Mouse (Mus musculus): ENCODE measurements around the gene Gm28041.
A peak's percentile ranks its signal among the peaks of the same experiment; 100 is the strongest.
"Not testable (repeated sequence)": the region's sequence is repeated elsewhere in the genome, so short reads cannot be mapped to it uniquely, and the experiment has no call there.

Gene Gm28041

GRCm38 (mm10) chr13:67375050-67375911 lies at the start of gene Gm28041, which contains the start of gene Zfp456:
Gene Gm28041, minus strand, starts transcription at chr13:67375733.
Gene Zfp456, minus strand, starts transcription at chr13:67375810.
- DNase-seq: peak; percentile 80

DNA sequence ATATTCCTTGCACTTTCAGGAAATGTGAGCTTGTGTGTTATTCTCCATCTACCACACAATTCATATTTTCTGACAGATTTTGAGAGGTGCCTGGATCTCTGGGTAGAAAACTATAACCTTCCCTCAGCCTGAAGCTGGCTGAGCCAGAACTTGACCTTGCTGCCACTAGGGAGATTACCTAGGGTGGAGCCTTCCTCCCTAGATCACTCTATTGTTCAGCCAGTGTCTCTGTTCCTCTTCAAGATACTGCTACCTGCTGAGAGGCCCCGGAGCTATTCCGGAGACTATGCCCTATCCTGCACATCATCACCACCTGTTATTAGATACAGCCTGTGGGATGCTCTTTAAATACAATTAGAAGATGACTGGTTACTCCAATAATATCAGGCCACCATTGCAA lies 47.0 kb upstream of the Gm28041 start:
- DNase-seq: not testable (repeated sequence)

DNA sequence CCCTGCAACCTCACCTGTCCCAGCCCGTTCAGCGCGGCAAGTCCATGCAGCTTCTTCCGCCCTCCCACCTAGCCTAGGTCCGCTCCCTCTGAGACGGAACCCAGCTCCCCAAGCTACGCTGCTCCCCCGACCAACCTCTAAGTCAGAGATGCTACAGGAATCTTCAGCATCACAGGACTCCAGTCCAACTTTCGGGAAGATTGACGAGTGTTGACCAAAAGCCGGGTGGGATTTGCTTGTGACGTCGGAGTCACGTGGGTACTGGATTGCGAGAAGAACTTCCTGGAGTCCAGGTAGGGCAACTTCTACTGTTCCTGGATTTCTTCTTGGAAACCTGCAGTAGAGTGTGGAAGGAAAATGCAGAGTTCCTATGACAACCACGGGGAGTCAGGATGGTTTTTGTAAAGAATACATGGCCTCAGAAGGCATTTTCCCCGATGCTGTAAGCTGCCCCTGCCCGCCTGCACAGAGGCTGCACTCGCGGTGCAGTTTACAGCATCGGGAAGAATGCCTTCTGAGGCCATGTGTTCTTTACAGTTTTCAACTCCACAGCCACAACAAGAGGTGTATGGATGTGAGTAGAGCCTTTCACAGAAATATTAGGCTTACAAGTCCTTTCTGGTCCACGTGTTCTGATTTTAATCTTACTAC lies 45.8 kb upstream of the Gm28041 start, which contains the start of gene Zfp459:
TSS of gene Zfp459 (minus strand) at position 212 of the 651 bp plus-strand sequence.
- DNase-seq: peak; percentile 51

DNA sequence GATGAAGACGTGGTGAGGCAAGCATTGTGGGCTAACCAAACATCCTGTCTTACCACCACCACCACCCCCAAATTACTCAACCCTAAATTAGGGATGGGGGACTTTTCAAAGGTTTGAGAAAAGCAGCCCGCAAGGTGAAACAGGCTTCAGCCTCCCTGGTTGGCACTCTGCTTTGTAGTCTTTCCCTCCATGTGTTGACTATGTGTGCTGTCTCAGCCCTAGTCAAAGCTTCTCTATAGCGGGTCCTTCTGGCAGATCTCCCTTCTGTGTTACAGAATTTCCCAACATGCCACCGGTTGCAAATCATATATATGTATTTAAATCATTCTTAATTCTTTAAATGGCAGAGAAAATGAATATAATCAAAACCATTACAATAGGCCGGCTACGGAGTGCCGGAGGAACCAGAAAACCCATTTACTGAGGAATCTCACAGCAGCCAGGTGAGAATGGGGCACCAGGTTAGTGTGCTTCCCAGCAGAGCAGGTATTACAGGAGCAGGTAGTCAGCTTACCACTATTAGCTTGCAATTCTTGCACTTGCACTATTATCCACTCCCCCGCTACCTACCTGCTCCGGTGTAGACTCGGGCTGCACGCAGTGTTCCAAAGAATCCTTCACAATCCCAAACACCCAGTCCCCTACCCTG lies 45.1 kb upstream of the Gm28041 start:
- no peak for DNase-seq

DNA sequence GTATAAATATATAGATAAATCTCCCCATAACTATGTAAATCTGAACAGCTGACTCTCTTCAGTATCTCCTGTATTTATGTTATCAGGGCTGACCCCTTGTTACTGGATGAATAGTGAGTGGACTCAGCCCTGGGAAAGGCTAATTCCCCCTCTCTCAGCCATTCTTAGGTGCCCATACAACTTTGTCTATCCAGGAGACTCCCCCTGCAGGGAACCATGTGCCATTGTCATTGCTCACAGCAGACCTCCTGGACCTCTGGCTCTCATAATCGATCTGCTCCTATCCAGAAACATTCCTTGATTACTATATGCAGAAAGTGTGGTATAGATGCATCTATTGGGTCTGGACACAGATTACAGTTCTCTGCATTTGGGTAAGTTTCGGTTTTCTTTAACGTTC lies 41.3 kb upstream of the Gm28041 start:
- no peak for DNase-seq

DNA sequence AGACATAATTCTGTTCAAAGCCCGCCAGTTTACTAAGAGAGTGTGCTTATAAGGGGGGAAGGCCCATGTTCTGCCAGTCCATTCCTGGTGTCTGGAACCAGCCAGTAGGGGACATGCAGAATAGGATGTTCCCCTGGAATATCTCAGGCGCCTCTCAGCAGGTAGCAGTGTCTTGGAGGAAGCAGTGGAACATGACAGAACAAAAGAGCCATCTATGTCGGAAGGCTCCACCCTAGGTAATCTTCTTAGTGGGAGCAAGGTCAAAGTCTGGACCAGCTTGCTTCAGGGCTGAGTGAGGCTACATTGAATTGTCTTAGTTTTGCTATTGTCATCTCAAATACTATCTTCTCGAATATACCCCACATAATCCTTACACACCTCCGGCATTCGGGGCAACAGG lies 40.2 kb upstream of the Gm28041 start:
- no peak for DNase-seq

DNA sequence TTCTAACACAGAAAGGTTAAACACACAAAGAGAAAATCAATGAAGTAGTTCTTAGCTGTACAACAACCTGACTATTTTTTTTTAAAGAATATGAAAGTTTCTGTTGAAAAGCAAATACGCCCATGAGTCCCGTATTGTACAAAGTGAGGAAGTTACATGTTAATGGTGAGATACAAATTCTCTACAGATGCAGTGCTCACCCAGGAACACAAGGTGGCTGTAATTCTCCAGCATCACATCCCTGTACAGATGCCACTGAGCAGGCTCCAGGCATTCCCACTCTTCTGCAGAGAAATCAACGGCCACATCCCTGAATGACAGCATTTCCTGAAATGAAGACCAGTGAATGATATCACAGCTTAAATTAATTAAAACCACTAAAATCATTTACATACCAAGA lies 38.1 kb upstream of the Gm28041 start:
- not testable (repeated sequence) for DNase-seq

- DNase-seq: peak; percentile 71
These were observed 23.8 kb upstream of the Gm28041 start, which contains the start of gene Zfp429 for GRCm38 (mm10) chr13:67399183-67399903. Gene Zfp429, minus strand, starts transcription at chr13:67399819.

- DNase-seq: not testable (repeated sequence)
These were observed 722 bp upstream of the Gm28041 start for GRCm38 (mm10) chr13:67376255-67376654.

GRCm38 (mm10) chr13:67360131-67360744 lies 15.3 kb downstream of the Gm28041 start, which contains the start of the genes Gm28044 and Zfp953:
Gene Gm28044, minus strand, starts transcription at chr13:67360536.
Gene Zfp953, minus strand, starts transcription at chr13:67360605.
- DNase-seq: peak; percentile 90

DNA sequence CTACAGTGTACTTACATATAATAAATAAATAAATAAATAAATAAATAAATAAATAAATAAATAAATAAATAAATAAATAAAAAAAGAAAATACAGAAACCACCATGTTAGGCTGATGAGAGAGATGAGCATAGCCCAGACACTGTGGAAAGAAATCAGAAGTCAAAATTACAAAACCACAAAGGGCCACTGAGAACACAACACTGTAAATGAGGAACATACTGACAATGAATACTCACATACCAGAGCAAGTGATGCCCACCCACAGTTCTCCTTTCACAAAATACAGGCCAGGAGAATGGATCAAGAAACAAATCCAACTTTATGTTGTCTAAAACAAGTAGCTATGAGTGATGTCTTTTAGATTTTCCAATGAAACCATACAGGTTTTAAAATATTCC lies 23.7 kb downstream of the Gm28041 start:
- no peak for DNase-seq

DNA sequence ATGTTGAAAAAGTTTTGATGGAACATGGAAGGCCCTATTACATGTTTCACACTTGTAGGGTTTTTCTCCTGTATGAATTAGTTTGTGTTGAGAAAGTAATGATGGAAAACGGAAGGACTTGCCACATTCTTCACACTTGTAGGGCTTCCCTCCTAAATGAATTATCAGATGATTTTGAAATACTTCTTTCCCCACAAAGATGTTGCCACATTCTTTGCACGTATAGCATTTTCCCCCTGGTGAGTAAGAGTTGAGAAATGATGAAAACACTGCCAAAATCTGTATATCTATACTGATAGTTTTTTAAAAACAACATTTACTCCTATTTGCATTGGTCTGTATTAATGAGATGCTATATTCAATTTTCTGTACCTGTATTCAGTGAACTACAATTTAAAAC lies 32.1 kb downstream of the Gm28041 start:
- no peak for DNase-seq

- no peak for DNase-seq
These were observed 42.7 kb downstream of the Gm28041 start for GRCm38 (mm10) chr13:67332877-67333276.

DNA sequence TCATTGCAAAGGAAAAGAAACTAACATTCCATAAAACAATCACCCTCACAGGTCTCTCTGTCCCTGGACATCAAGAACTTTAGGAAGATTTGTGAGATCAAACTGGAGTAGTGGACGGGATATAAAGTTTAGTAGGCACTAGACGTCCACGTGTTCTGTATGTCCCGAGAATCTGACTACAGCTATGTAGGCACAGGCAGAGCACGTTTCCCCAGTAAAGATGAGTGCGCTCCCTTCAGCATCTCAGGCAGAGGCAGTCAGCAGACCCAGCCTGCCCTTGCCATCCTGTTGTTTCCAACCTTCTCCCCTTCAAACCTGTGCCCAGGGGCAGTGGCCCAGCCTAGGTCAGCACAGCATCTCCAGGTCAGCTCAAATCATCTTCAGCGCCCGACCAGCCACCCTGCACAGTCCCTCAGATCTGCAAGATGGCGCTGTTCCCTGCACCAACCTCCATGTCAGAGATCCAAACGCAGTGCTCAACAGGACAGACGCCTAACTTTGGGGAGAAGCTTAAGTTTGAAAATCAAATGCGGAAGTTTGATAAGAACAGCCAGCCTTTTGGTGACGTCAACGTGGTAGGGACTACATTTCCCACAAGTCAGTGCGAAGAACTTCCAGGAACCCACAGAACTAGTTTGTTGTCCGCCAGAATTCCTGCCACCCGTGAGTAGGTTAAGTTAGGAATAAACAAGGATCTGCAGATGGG lies 43.4 kb downstream of the Gm28041 start, which contains the start of gene Zfp595:
TSS of gene Zfp595 (minus strand) at position 552 of the 706 bp plus-strand sequence.
- peak; percentile 89 for DNase-seq

DNA sequence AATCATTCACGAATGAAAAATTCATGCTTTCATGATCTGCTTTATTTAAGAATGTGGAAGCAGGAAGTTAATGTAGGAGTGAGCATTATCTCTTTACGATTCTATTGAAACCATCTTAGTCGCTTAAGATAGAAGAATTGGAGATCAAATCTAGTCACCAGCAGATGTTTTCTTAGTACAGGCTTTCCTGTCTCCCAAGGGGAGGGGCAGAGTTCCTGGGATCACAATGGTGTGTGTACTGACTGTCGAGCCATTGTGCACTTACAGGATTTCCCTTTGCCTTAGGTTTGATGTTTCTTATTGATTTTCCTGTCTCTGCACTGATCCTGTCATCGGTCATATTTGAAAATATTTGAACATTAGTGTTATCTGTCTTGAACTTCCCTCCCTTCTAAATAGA lies 68.8 kb downstream of the Gm28041 start:
- DNase-seq: no peak

DNA sequence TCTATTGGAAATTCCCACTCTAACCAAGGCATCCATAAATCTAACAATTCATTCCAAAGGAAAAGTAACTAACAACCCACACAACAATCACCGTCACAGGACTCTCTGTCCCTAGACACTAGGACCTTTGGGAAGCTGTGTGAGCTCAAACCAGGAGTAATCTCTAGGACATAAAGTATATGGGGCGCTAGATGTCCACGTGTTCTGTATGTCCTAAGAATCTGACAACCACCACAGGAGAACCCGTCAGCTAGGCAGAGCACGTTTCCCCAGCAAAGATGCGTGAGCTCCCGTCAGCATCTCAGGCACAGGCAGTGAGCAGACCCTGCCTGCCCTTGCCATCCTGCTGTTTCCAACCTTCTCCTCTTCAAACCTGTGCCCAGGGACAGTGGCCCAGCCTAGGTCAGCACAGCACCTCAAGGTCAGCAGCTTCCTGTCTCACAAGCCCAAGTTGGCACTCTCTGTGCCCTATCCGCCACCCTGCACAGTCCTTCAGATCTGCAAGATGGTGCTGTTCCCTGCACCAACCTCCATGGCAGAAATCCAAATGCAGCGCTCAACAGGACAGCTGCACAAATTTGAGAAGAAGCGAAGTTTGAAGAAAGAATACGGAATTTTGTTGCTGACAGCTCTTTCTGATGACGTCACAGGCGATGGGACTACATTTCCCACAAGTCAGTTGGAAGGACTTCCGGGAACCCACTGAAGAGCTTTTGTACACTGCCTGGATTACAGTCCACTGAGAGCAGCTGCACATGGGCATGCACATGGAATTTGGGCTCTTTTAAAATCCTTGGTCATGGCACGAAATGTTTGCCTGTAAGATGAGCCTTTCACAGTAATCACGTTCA lies 69.5 kb downstream of the Gm28041 start, which contains the start of gene Zfp457:
TSS of gene Zfp457 (minus strand) at position 664 of the 851 bp plus-strand sequence.
- peak; percentile 90 for DNase-seq

Measured in kidney, adult 11 months (tissue).